Mouse (Mus musculus) liver, embryonic 16.5 days (tissue): ENCODE data around the gene Fam149b. TPM values are rescaled to one million over a fixed set of nuclear protein-coding genes. Genes with fewer than 3 reads are reported as not detected.
A peak's percentile ranks its signal among the peaks of the same experiment; 100 is the strongest.

Experiments used
- ATAC-seq: fragments of 200-750 bp; cut with Nextera tagmentation; 2 replicates; pipeline ENCODE4 v1.8.0; 2017; ENCODE audit warnings: low read depth, mild to moderate bottlenecking, moderate number of reproducible peaks, moderate library complexity
- H3K27ac ChIP-seq: fragments of 300-500 bp; sonication (generic); 2 replicates; pipeline ENCODE4 v1.5.1; 2014; ENCODE audit warnings: mild to moderate bottlenecking, low read length
- H3K27me3 ChIP-seq: fragments of 300-500 bp; sonication (generic); 2 replicates; pipeline ENCODE4 v1.6.1; 2014; ENCODE audit warnings: low read depth, low read length, mixed read lengths; ENCODE audit not compliant: control insufficient read depth, insufficient read depth
- H3K36me3 ChIP-seq: fragments of 300-500 bp; sonication (generic); 2 replicates; pipeline ENCODE4 v1.6.1; 2014; ENCODE audit warnings: mild to moderate bottlenecking; ENCODE audit not compliant: control insufficient read depth, insufficient read depth
- H3K4me1 ChIP-seq: fragments of 300-500 bp; sonication (generic); 2 replicates; pipeline ENCODE4 v1.6.1; 2014; ENCODE audit warnings: low read depth, low read length, mixed read lengths; ENCODE audit not compliant: control insufficient read depth
- H3K4me2 ChIP-seq: fragments of 300-500 bp; sonication (generic); 2 replicates; pipeline ENCODE4 v1.6.1; 2014; ENCODE audit warnings: low read depth, low read length, mixed read lengths
- H3K4me3 ChIP-seq: fragments of 300-500 bp; sonication (generic); 2 replicates; pipeline ENCODE4 v1.5.1; 2014; ENCODE audit warnings: low read depth, mild to moderate bottlenecking, low read length
- H3K9ac ChIP-seq: fragments of 300-500 bp; sonication (generic); 2 replicates; pipeline ENCODE4 v1.6.1; 2014; ENCODE audit warnings: low read depth, low read length
- H3K9me3 ChIP-seq: fragments of 300-500 bp; sonication (generic); replicated peaks from 2 replicates; pipeline ENCODE4 v1.6.1; 2016; ENCODE audit warnings: low read length; ENCODE audit not compliant: control insufficient read depth
- WGBS: fragments of 180-500 bp; shearing (Covaris S2); extraction: QIAGEN DNeasy Blood & Tissue Kit; methylation state at CpG from one replicate; pipeline ENCODE4 v1.1.7; 2014; ENCODE audit not compliant: insufficient replicate concordance; 5-methylcytosine and 5-hydroxymethylcytosine counted together
- polyA plus RNA-seq: library from polyadenylated mRNA; unstranded; fragments of >200 nt; fragmentation: Nextera tagmentation; extraction: Ambion mirVana; gene quantifications from 2 replicates; pipeline ENCODE4 v1.2.1, GENCODE M21; 2015

Gene Fam149b
- polyA plus RNA-seq, 1 experiment from 2014 or later = 8.8 TPM

GRCm38 (mm10) chr14:20400071-20400470 lies 52.1 kb downstream of the Fam149b start:
- no peaks in the 10 kb centered on the region for H3K9me3 ChIP-seq
- peak; percentile 41; the same call in 1 of the 2 replicates for ATAC-seq
- no peaks in the 10 kb centered on the region for H3K4me1 ChIP-seq
- H3K36me3 ChIP-seq = no peaks in the 10 kb centered on the region
- no peak overlapping the region for H3K9ac ChIP-seq
- 15% methylated on average over 1 of the region's 1 CpGs for WGBS
- H3K4me3 ChIP-seq = no peak overlapping the region
- no peak overlapping the region for H3K4me2 ChIP-seq
- H3K27me3 ChIP-seq = no peaks in the 10 kb centered on the region
- H3K27ac ChIP-seq = no peak overlapping the region

DNA sequence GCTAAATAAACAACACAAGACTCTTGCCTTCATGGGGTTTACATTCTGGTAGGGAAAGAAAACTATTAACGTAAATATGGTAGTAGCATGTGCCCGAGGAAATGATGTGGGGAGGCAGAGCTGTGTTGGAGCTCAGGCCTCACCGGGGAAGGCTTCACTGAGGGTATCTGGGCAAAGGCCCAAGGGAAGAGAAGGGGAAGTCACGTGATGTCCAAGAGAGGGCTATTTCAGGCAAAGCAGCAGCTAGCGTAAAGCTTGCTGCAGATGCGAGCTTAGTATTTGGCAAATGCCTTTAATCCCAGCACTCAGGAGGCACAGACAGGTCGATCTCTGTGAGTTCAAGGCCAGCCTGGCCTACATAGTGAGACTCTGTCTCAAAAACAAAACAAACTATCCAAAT lies 74.3 kb downstream of the Fam149b start:
- ATAC-seq = no peak
- H3K36me3 ChIP-seq = no peaks in the 10 kb centered on the region
- WGBS = 44% methylated on average over 7 of the region's 7 CpGs
- H3K27ac ChIP-seq = no peak overlapping the region
- H3K4me1 ChIP-seq = no peaks in the 10 kb centered on the region
- no peak overlapping the region for H3K4me2 ChIP-seq
- no peaks in the 10 kb centered on the region for H3K9me3 ChIP-seq
- no peaks in the 10 kb centered on the region for H3K27me3 ChIP-seq
- H3K9ac ChIP-seq = no peak overlapping the region
- no peak overlapping the region for H3K4me3 ChIP-seq

DNA sequence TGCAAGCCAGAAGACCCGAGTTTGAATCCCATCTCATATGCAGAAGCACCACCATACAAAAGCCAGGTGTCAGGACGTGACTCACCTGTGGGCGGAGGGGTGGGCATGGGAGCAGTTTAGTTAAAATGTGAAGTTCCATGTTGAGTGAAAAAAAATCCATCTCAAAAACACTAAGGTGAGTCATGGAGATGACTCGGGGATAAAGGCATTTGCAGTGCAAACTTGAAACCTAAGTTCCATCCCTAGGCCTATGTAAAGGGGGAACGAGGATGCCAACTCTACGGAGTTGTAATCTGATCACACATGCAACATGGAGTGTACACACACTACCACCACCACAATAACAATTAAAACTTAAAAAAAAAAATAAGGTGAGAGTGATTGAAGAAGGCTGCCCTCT lies 75.1 kb downstream of the Fam149b start:
- 73% methylated on average over 6 of the region's 6 CpGs for WGBS
- Histone ChIP-seq H3K27ac (no peak overlapping the region), H3K4me1 (no peaks in the 10 kb centered on the region), H3K9ac (no peak overlapping the region), H3K27me3 (no peaks in the 10 kb centered on the region), H3K4me3 (no peak overlapping the region), H3K4me2 (no peak overlapping the region), H3K36me3 (no peaks in the 10 kb centered on the region), H3K9me3 (no peaks in the 10 kb centered on the region)
- ATAC-seq = no peak

GRCm38 (mm10) chr14:20428593-20428992 lies 80.6 kb downstream of the Fam149b start:
- Histone ChIP-seq H3K4me3 (no peak overlapping the region), H3K9ac (no peak overlapping the region), H3K4me1 (no peaks in the 10 kb centered on the region), H3K9me3 (no peaks in the 10 kb centered on the region), H3K4me2 (no peak overlapping the region), H3K36me3 (no peaks in the 10 kb centered on the region), H3K27ac (no peak overlapping the region), H3K27me3 (no peaks in the 10 kb centered on the region)
- WGBS = 27% methylated on average over 1 of the region's 1 CpGs
- ATAC-seq = no peak

DNA sequence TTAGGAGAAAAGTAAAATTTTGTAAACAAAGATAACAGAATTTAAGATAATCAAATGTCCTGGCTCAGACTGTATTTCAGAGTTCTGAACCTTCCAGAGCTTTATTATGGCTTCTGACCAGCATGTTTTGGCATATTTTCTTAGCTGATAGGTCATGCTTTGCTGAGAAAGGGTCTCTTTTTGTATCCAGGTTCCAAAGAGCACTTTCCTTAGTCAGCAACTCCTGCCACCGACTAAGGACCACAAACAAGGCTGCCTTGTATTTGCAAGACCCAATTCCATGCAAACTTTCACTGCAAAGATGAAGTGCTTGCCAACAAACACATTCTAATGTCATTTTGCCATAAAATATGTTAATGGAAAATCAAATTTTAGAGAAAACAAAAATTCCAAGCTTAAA lies 81.9 kb downstream of the Fam149b start:
- Histone ChIP-seq H3K27me3 (no peaks in the 10 kb centered on the region), H3K4me1 (no peaks in the 10 kb centered on the region), H3K9me3 (no peaks in the 10 kb centered on the region), H3K4me3 (no peak overlapping the region), H3K36me3 (no peaks in the 10 kb centered on the region), H3K27ac (no peak overlapping the region), H3K4me2 (no peak overlapping the region), H3K9ac (no peak overlapping the region)
- WGBS = 43% methylated on average over 1 of the region's 1 CpGs
- no peak for ATAC-seq

- H3K36me3 ChIP-seq = no peaks in the 10 kb centered on the region
- no peaks in the 10 kb centered on the region for H3K4me1 ChIP-seq
- H3K27ac ChIP-seq = no peak overlapping the region
- H3K4me3 ChIP-seq = no peak overlapping the region
- H3K9me3 ChIP-seq = no peaks in the 10 kb centered on the region
- no peak overlapping the region for H3K4me2 ChIP-seq
- no peaks in the 10 kb centered on the region for H3K27me3 ChIP-seq
- no peak overlapping the region for H3K9ac ChIP-seq
- 64% methylated on average over 6 of the region's 6 CpGs for WGBS
- no peak for ATAC-seq
Measured at GRCm38 (mm10) chr14:20431726-20432125, 83.8 kb downstream of the Fam149b start.

DNA sequence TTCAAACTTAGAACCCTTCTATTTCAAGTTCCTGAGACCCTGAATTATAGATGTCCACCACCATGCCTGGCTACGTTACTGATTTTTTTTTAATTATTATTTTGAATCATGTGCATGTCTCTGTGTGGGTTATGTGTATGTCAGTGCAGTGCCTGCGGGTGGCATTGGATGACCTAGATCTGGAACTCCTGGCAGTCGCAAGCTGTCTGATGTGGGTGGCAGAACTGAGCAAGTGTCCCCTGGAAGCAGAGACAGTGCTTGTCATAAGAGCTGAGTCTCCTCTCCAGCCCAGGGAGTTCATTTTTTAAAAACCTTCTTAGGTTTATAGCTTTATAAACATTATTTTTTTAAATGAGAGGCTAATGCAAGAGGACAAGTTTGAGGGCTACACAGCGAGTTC lies 84.5 kb downstream of the Fam149b start:
- Histone ChIP-seq H3K4me3 (no peak overlapping the region), H3K9ac (no peak overlapping the region), H3K27me3 (no peaks in the 10 kb centered on the region), H3K9me3 (no peaks in the 10 kb centered on the region), H3K4me1 (no peaks in the 10 kb centered on the region), H3K36me3 (no peaks in the 10 kb centered on the region), H3K4me2 (no peak overlapping the region), H3K27ac (no peak overlapping the region)
- no peak for ATAC-seq
- 72% methylated on average over 4 of the region's 4 CpGs for WGBS

Other genes starting within 250 kb of the Fam149b start
- gene Saysd1, start 209.6 kb upstream of the Fam149b start, polyA plus RNA-seq = 4.0 and 4.4 TPM in 2 replicates
- 4.7 and 5.1 TPM in 2 replicates for gene Kcnk5, start 166.4 kb upstream of the Fam149b start, polyA plus RNA-seq
- 10.6 and 11.3 TPM in 2 replicates for gene Kcnk16, start 79.0 kb upstream of the Fam149b start, polyA plus RNA-seq
- gene Nudt13, start 53.5 kb upstream of the Fam149b start, polyA plus RNA-seq = 5.0 and 5.1 TPM in 2 replicates
- gene Ecd, start within 50 bp of the Fam149b start, polyA plus RNA-seq = 24.5 and 24.8 TPM in 2 replicates
- 94.0 and 103 TPM in 2 replicates for gene Dnajc9, start 40.7 kb downstream of the Fam149b start, polyA plus RNA-seq
- 40.4 and 47.2 TPM in 2 replicates for gene Mrps16, start 45.5 kb downstream of the Fam149b start, polyA plus RNA-seq
- 0.09 TPM in 1 of 2 replicates, not detected in the other for gene Cfap70, start 104.1 kb downstream of the Fam149b start, polyA plus RNA-seq
- gene Anxa7, start 132.0 kb downstream of the Fam149b start, polyA plus RNA-seq = 40.3 and 40.6 TPM in 2 replicates
- 0.42 and 0.55 TPM in 2 replicates for gene Mss51, start 148.7 kb downstream of the Fam149b start, polyA plus RNA-seq
- gene Ppp3cb, start 198.4 kb downstream of the Fam149b start, polyA plus RNA-seq = 10.9 and 13.3 TPM in 2 replicates